Mouse (Mus musculus) midbrain, embryonic 12.5 days (tissue): Measurements from ENCODE around the gene Hpse. TPM values are rescaled to one million over a fixed set of nuclear protein-coding genes. Genes with fewer than 3 reads are reported as not detected.
A peak's percentile ranks its signal among the peaks of the same experiment; 100 is the strongest.

ENCODE experiments used
- ATAC-seq: fragments of 200-750 bp; cut with Nextera tagmentation; 2 replicates; pipeline ENCODE4 v1.8.0; 2017; ENCODE audit warnings: low read depth, moderate TSS enrichment, moderate library complexity; ENCODE audit not compliant: low FRiP score
- H3K27ac ChIP-seq: fragments of 300-500 bp; sonication (generic); replicated peaks from 2 replicates; pipeline ENCODE4 v1.5.1; 2016; ENCODE audit warnings: mild to moderate bottlenecking
- H3K27me3 ChIP-seq: fragments of 300-500 bp; sonication (generic); 2 replicates; pipeline ENCODE4 v1.6.1; 2016; ENCODE audit warnings: mild to moderate bottlenecking
- H3K36me3 ChIP-seq: fragments of 300-500 bp; sonication (generic); 2 replicates; pipeline ENCODE4 v1.6.1; 2016
- H3K4me1 ChIP-seq: fragments of 300-500 bp; sonication (generic); 2 replicates; pipeline ENCODE4 v1.6.1; 2016
- H3K4me2 ChIP-seq: fragments of 300-500 bp; sonication (generic); replicated peaks from 2 replicates; pipeline ENCODE4 v1.6.1; 2016; ENCODE audit warnings: mild to moderate bottlenecking, moderate library complexity
- H3K4me3 ChIP-seq: fragments of 300-500 bp; sonication (generic); 2 replicates; pipeline ENCODE4 v1.5.1; 2016; ENCODE audit warnings: mild to moderate bottlenecking
- H3K9ac ChIP-seq: fragments of 300-500 bp; sonication (generic); replicated peaks from 2 replicates; pipeline ENCODE4 v1.6.1; 2016; ENCODE audit warnings: mild to moderate bottlenecking, moderate library complexity
- H3K9me3 ChIP-seq: fragments of 300-500 bp; sonication (generic); 2 replicates; pipeline ENCODE4 v1.6.1; 2016; ENCODE audit warnings: mild to moderate bottlenecking
- WGBS: fragments of 180-500 bp; shearing (Covaris S2); methylation state at CpG from one replicate; pipeline ENCODE4 v1.1.7; 2016; 5-methylcytosine and 5-hydroxymethylcytosine counted together
- polyA plus RNA-seq: library from polyadenylated mRNA; unstranded; fragments of >200 nt; fragmentation: Nextera tagmentation; extraction: Ambion mirVana; gene quantifications from 2 replicates; pipeline ENCODE4 v1.2.1, GENCODE M21; 2016

Gene Hpse
- 0.75 and 0.88 TPM in 2 replicates for polyA plus RNA-seq

DNA sequence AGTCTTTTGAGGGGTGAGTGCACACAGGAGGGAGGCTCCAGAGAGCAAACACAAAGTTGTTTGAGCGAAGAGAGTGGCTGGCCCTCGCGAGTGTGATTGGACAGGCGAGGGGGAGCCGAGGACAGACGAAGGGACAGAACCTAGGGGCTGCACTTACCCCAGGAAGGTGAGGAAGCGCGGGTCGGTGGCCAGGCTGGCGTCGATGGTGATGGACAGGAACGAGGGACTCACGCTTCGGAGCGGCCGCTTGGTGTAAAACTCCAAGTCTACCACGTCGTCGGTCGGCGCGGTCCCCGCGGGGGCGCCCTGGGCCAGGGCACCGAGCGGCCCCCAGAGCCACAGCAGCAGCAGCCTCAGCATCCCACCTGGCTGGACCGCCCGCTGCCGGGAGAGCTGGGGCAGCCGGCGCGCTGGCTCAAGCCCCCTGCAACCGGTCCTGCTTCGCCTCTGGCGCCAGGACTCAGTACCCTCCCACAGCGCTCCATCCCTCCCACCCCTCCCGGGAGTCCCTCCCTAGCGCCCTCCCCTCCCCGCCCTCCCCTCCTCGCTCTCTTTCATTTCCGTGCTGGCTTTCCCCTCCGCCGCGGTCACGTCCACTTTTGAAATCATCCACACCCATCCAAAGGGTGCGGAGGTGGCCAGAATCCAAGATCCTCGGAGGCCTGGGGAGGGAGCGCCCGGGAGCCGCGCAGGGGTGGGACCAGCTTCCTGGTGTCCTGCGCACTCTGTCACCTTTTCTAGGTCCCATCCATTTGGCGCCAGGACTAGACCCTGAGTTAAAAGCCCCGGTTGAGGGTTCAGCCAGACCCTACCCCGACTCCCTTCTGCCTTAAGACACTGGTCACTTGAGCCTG lies at the start of gene Hpse:
Hpse (minus strand) TSS at position 482 of the 854 bp plus-strand sequence.
- peak within 1 kb of the TSS; percentile 96 for H3K4me2 ChIP-seq
- peaks cover 32% of the 10 kb centered on the region for H3K27me3 ChIP-seq
- ATAC-seq, result peak; percentile 34; the same call in 1 of the 2 replicates
- H3K27ac ChIP-seq, result no peak within 1 kb of the TSS
- H3K9ac ChIP-seq, result peak within 1 kb of the TSS; percentile 53; the same call in 1 of the 2 replicates
- H3K9me3 ChIP-seq, result no peaks in the 10 kb centered on the region
- WGBS, result under 1% methylated on average over 46 of the region's 56 CpGs
- H3K4me1 ChIP-seq, result peaks cover 6% of the 10 kb centered on the region
- no peaks in the 10 kb centered on the region for H3K36me3 ChIP-seq
- H3K4me3 ChIP-seq, result peak within 1 kb of the TSS; percentile 51

DNA sequence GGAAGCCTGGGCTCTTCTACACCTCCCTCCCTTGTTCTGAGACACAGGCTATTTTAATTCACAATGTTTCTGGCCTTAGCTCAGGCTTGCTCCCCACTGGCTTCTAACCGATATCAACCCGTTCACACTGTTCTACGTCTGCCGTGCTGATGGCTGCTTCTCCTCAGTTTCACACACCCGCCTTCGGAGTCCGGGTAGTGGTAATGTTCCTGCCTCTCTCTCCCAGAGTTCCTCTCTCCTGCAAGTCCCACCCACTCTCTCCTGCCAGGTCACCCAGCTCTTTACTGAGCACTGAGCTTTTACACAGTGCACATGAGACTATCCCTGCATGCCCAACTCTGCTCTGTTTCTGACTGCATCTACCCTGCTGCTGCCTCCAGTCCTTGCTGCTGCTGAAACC lies 46.5 kb upstream of the Hpse start:
- Histone ChIP-seq H3K27me3 (no peaks in the 10 kb centered on the region), H3K27ac (no peak overlapping the region), H3K36me3 (peaks cover 89% of the 10 kb centered on the region), H3K9me3 (no peaks in the 10 kb centered on the region), H3K9ac (no peak overlapping the region), H3K4me3 (no peak overlapping the region), H3K4me1 (no peaks in the 10 kb centered on the region), H3K4me2 (no peak overlapping the region)
- no peak for ATAC-seq
- WGBS, result 98% methylated on average over 7 of the region's 7 CpGs

DNA sequence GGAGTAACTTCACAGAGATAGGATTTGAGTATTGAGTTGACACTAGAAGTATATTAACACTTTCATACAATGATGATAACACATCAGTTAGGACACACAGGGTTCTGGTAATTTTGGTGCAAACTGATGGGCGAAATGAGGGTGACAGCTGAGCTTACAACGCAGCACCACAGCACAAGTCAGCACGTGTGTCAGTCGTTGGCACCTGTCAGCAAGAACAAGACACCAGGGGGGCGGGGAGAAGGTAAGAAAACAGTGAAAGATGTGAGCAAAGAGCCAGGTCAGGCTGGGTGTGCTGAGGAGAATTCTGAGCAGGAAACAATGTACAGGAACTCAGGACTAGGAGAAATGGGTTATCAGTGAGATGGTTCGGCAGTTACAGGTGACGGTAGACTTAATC lies 42.2 kb upstream of the Hpse start:
- H3K4me2 ChIP-seq, result no peak overlapping the region
- no peaks in the 10 kb centered on the region for H3K9me3 ChIP-seq
- H3K9ac ChIP-seq, result no peak overlapping the region
- WGBS, result 94% methylated on average over 7 of the region's 7 CpGs
- H3K27ac ChIP-seq, result no peak overlapping the region
- no peak overlapping the region for H3K4me3 ChIP-seq
- H3K27me3 ChIP-seq, result no peaks in the 10 kb centered on the region
- H3K36me3 ChIP-seq, result peaks cover 49% of the 10 kb centered on the region
- H3K4me1 ChIP-seq, result no peaks in the 10 kb centered on the region
- ATAC-seq, result no peak

DNA sequence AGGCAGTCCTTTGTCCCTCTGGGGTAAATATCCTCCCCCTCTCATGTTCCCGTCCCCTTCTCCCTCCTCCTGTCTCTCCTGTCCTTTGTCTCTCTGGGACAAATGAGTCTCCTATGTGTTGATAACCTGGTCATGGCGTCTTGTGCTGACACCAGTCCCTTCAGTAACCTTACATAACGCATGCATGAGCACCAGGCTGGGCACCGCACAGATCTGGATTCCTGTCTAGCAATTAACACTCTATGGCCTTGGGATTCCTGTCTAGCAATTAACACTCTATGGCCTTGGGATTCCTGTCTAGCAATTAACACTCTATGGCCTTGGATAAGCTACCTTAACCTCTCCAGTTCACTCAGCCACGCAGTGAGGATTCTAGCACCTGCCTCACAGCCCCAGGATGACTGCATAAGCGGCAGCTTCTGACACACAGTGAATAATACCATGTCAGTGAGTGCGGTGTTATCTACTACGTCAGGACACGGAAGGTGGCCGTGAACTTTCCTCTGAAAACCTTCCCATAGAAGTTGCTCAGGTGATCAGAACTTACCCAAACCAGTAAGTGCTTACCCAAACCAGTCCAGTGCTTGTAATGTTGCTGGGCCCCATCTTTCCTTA lies 40.6 kb upstream of the Hpse start:
- H3K4me1 ChIP-seq, result no peaks in the 10 kb centered on the region
- WGBS, result 89% methylated on average over 10 of the region's 10 CpGs
- no peaks in the 10 kb centered on the region for H3K9me3 ChIP-seq
- H3K4me3 ChIP-seq, result no peak overlapping the region
- no peak overlapping the region for H3K4me2 ChIP-seq
- H3K27ac ChIP-seq, result no peak overlapping the region
- H3K36me3 ChIP-seq, result peaks cover 33% of the 10 kb centered on the region
- ATAC-seq, result no peak
- H3K27me3 ChIP-seq, result no peaks in the 10 kb centered on the region
- H3K9ac ChIP-seq, result no peak overlapping the region

DNA sequence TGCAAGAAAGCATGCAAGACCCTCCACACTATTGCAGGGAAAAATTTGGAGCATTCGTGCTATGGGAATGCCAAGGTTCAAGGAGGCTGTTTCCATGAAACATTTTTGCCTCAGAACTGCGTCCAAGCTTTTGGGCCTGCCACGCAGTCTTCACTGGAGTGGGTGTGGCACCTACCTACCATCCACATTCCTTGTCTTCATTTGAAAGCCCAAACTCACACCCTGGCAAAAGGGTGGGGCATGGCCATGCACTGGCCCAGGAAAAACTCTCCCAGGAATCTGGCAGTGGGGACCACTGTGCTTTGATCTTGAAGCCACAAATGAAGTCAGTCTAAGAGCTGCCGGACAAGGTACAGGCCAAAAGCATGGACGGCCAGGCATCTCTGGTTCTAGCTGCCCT lies 38.6 kb upstream of the Hpse start:
- Histone ChIP-seq H3K4me2 (no peak overlapping the region), H3K36me3 (peaks cover 13% of the 10 kb centered on the region), H3K27me3 (no peaks in the 10 kb centered on the region), H3K9me3 (no peaks in the 10 kb centered on the region), H3K4me3 (no peak overlapping the region), H3K9ac (no peak overlapping the region), H3K27ac (no peak overlapping the region), H3K4me1 (peaks cover 3% of the 10 kb centered on the region; the same call in 1 of the 2 replicates)
- WGBS, result 96% methylated on average over 5 of the region's 5 CpGs
- ATAC-seq, result no peak

DNA sequence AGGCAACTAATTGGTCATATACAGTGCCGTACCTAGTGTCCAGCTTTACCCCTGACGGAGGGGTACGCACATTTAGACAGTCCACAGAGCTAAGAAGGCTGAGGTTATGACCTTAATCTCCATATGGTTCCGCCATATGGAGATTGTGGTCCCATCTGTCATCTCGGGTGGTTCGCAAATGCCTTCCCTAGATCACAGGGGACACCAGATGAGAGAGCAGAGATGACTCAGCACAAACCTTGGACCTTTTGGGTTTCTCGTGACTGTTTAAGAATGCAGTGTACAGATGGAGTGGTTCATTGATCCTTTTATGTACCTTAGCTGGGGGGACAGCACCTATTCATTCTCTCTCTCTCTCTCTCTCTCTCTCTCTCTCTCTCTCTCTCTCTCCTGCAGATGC lies 33.9 kb upstream of the Hpse start:
- Histone ChIP-seq H3K4me3 (no peak overlapping the region), H3K4me1 (peaks cover 7% of the 10 kb centered on the region; the same call in 1 of the 2 replicates), H3K36me3 (no peaks in the 10 kb centered on the region), H3K9me3 (no peaks in the 10 kb centered on the region), H3K27ac (no peak overlapping the region), H3K4me2 (no peak overlapping the region), H3K27me3 (no peaks in the 10 kb centered on the region), H3K9ac (0 out of 2 replicates have a peak overlapping the region, but pooled peaks have one; percentile 4)
- ATAC-seq, result peak; percentile 34; the same call in 1 of the 2 replicates
- 57% methylated on average over 7 of the region's 7 CpGs for WGBS

DNA sequence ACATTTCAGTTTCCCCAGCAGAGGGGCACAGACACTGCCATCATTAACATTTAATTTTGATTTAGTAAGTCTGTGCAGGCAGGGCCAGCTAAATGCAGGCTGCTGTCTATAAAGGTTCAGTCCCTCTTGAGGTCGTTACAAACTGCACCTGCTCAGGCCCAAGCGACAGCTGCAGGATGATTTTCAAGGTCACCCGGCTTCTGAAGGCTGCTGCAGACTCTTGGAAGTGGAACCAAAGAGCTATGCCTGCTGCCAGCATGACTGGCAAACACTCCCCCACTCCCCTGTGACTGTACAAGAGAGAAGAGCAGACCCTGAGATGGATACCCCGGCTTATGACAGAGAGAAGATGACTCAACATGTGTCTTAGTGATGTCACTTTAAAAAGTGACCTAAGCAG lies 32.1 kb upstream of the Hpse start:
- Histone ChIP-seq H3K4me3 (no peak overlapping the region), H3K4me1 (peaks cover 7% of the 10 kb centered on the region; the same call in 1 of the 2 replicates), H3K36me3 (no peaks in the 10 kb centered on the region), H3K9me3 (no peaks in the 10 kb centered on the region), H3K9ac (no peak overlapping the region), H3K27me3 (no peaks in the 10 kb centered on the region), H3K4me2 (no peak overlapping the region), H3K27ac (peak overlapping the region; percentile 15)
- 0 out of 2 replicates have a peak, but pooled peaks have one; percentile 30 for ATAC-seq
- WGBS, result 62% methylated on average over 4 of the region's 4 CpGs

DNA sequence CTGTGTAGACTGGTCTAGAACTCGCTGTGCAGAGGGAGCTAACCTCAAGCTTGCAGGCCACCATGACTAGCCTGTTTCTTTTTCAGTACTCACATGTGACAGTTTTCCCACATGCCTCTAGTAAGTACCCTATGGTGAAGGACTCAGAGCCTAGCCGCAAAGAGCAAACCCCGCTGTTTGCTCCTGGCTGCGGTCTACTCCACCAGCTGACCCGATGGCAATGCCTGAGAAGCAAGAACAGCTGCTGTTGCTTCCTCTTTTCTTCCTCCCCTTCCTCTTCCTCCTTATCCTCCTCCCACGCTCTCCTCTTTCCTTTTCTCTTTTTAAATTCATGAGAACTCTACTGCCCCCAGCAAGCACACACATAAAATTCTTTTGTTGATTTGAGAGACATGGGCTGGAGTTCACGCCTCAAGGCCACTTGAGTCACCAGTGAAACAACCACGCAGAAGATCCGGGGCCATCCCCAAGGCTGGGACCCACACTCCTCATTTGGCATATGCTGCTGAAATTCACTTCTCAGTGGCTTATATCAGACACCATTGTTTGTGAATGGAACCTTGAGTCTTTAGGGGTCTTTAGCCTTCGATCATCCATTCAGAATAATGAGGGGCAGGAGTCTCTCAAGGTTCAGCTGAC lies 31.2 kb upstream of the Hpse start:
- H3K4me1 ChIP-seq, result peaks cover 7% of the 10 kb centered on the region; the same call in 1 of the 2 replicates
- 82% methylated on average over 10 of the region's 10 CpGs for WGBS
- no peak overlapping the region for H3K4me3 ChIP-seq
- peak overlapping the region; percentile 20; the same call in 1 of the 2 replicates for H3K27ac ChIP-seq
- no peaks in the 10 kb centered on the region for H3K36me3 ChIP-seq
- no peak overlapping the region for H3K4me2 ChIP-seq
- H3K9ac ChIP-seq, result no peak overlapping the region
- no peaks in the 10 kb centered on the region for H3K9me3 ChIP-seq
- no peaks in the 10 kb centered on the region for H3K27me3 ChIP-seq
- no peak for ATAC-seq

DNA sequence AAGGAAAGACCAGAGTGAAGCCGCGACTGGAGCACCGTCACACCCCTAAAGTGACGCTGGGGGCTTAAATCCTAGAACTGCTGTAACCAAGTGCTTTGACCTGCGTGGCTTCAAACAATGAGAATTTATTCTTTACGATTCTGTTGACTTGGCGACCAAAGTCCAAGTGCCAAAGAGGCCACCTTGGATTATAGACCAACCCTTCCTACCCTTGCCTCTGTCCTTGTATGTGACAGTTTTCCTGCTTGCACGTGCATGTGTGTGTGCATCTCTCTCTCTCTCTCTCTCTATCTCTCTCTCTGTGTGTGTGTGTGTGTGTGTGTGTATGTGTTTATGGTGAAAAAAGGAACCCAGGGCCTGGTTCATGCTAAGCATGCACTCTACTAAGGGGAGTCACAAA lies 19.3 kb upstream of the Hpse start:
- H3K9me3 ChIP-seq, result peaks cover 10% of the 10 kb centered on the region; the same call in 1 of the 2 replicates
- H3K4me2 ChIP-seq, result no peak overlapping the region
- no peak overlapping the region for H3K4me3 ChIP-seq
- WGBS, result 85% methylated on average over 8 of the region's 8 CpGs
- H3K4me1 ChIP-seq, result no peaks in the 10 kb centered on the region
- no peaks in the 10 kb centered on the region for H3K27me3 ChIP-seq
- no peaks in the 10 kb centered on the region for H3K36me3 ChIP-seq
- no peak for ATAC-seq
- H3K27ac ChIP-seq, result no peak overlapping the region
- no peak overlapping the region for H3K9ac ChIP-seq

DNA sequence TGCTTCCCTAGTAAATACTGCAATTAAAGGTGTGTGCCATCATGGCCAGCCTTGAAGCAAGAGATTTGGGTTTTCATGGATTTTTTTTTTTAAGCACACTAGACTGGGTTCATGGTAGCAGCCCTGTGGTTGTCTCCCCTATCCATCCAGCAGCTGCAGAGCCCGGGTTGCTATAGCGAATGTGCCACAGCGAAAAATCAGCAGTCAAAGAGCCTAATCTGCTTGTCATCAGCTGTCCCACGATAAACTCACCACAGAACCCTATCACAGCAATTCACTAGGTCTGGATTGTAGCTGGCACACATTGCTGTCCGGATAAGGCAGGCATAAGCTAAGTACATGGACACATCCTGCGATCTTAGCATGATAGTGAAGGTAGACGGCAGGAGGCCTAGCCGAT lies 17.4 kb upstream of the Hpse start:
- 89% methylated on average over 8 of the region's 8 CpGs for WGBS
- ATAC-seq, result no peak
- no peaks in the 10 kb centered on the region for H3K4me1 ChIP-seq

DNA sequence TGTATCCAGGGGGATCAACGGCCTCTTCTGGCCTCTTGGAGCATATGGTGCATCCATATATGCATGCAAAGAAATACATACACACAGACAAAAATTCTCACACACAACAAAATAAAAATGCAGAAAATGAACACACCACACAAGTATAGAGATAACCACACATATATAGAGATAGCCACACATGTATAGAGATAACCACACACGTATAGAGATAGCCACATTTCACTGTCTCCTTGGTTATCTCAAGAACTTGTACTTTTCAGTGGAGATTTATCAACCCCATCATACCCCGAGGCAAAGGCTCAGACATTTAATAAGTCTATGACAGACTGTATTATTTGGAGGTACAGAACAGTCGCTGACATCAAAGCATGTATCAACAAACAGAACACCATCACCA lies 15.0 kb upstream of the Hpse start:
- WGBS, result 86% methylated on average over 4 of the region's 4 CpGs
- no peak for ATAC-seq
- H3K4me3 ChIP-seq, result no peak overlapping the region
- no peaks in the 10 kb centered on the region for H3K36me3 ChIP-seq
- no peak overlapping the region for H3K27ac ChIP-seq
- no peaks in the 10 kb centered on the region for H3K4me1 ChIP-seq
- H3K27me3 ChIP-seq, result no peaks in the 10 kb centered on the region
- H3K9me3 ChIP-seq, result peaks cover 5% of the 10 kb centered on the region; the same call in 1 of the 2 replicates
- no peak overlapping the region for H3K4me2 ChIP-seq
- H3K9ac ChIP-seq, result no peak overlapping the region

More for the DNA sequence above, 17.4 kb upstream of the Hpse start:
- no peak overlapping the region for H3K4me2 ChIP-seq
- peaks cover 10% of the 10 kb centered on the region; the same call in 1 of the 2 replicates for H3K9me3 ChIP-seq
- no peak overlapping the region for H3K9ac ChIP-seq
- no peak overlapping the region for H3K27ac ChIP-seq
- no peak overlapping the region for H3K4me3 ChIP-seq
- no peaks in the 10 kb centered on the region for H3K27me3 ChIP-seq
- no peaks in the 10 kb centered on the region for H3K36me3 ChIP-seq

DNA sequence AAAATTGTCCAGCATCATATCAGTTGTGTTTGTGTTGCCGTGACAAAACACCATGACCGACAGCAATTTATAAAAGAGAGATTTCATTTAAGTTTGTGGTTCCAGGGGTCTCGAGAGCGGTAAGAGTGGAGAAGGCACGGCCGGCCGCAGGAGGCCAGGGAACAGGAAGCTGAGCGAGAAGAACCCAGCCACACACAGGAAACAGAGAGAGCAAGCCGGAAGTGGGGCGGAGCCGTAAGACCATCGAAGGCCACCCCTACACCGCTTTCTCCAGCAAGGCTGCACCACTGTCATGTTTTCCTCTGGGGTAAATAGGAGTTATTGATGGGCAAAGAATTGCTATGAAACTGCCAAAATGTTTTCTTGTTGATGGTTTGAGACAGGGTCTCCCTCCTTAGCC lies 9.2 kb upstream of the Hpse start:
- H3K4me3 ChIP-seq, result no peak overlapping the region
- ATAC-seq, result no peak
- H3K4me1 ChIP-seq, result no peaks in the 10 kb centered on the region
- H3K27me3 ChIP-seq, result no peaks in the 10 kb centered on the region
- H3K36me3 ChIP-seq, result no peaks in the 10 kb centered on the region
- no peak overlapping the region for H3K9ac ChIP-seq
- H3K27ac ChIP-seq, result no peak overlapping the region
- no peaks in the 10 kb centered on the region for H3K9me3 ChIP-seq
- WGBS, result 89% methylated on average over 13 of the region's 13 CpGs
- H3K4me2 ChIP-seq, result no peak overlapping the region
